Comparison of ENCODE assay signal across 37 mouse cellular contexts in the genomic region with DNA sequence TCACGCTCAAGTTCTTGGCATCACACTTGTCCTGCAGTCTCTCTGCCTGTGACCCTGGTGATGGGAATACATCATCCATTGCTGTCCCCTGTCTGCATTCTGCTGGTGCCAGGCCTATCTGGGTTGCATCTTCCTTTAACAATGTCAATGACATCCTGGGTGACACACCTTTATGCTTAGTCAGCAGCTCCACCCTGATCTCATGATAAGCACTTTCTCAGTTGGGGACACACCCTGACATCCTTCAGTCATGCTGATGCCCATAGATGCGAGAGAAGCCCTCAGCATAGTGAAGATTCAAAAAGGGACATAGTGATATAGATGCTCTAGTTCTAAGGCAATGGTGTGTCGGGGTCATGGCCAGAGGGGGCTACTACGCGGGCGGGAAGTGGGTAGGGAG. TPM values are rescaled to one million over a fixed set of nuclear protein-coding genes. Genes with fewer than 3 reads are reported as not detected.
DNase-seq lines count a peak whose midpoint lies in the region; ATAC-seq lines count a peak whose summit lies in the region.
"Had no signal": no experiment of that assay in that cellular context is flagged by ENCODE, and none has a peak within 500 bp of the region (broad histone marks: within the 10 kb centered on the region; RNA-seq: fewer than 3 reads in every experiment).

No protein-coding gene starts in this region.

- DNase-seq in CD4-positive helper T cell, adult 2 months (ENCODE audit: low read depth, low spot score): peak; percentile 78
- peak; percentile 43 for DNase-seq in CD4-positive, CD25-positive, alpha-beta regulatory T cell, adult 2 months (ENCODE audit: low read depth, low spot score)
- DNase-seq in ES-CJ7 (ENCODE audit: low read depth, low spot score): peak; percentile 83
- peak; percentile 83 for DNase-seq in induced T-regulatory cell, adult 2 months (ENCODE audit: low read depth)
- DNase-seq in heart, adult 9 months (ENCODE audit: low spot score in 2 of 2): no peak
- DNase-seq: cerebellum, postnatal 14 days; gastrocnemius, postnatal 25 days; heart, adult 11 months; heart, postnatal 4 days; kidney, adult 2 months; right cerebral cortex, postnatal 25 days; spleen, adult 18-20 months; thymus, adult 18-20 months; thymus, postnatal 4 days had no signal

- H3K36me3 ChIP-seq in forebrain, embryonic 12.5 days (replicated peaks): no peaks in the 10 kb centered on the region
- H3K36me3 ChIP-seq: embryonic facial prominence, embryonic 10.5 days; embryonic facial prominence, embryonic 15.5 days; hindbrain, embryonic 13.5 days; limb, embryonic 13.5 days; lung, embryonic 15.5 days; midbrain, embryonic 13.5 days; neural tube, embryonic 15.5 days had no signal

- no peak overlapping the region for H3K4me2 ChIP-seq in forebrain, embryonic 12.5 days
- H3K4me2 ChIP-seq: embryonic facial prominence, embryonic 15.5 days; forebrain, embryonic 13.5 days; heart, embryonic 11.5 days; hindbrain, embryonic 13.5 days; limb, embryonic 13.5 days; liver, embryonic 11.5 days; lung, embryonic 15.5 days; midbrain, embryonic 13.5 days; neural tube, embryonic 15.5 days had no signal

- H3K4me3 ChIP-seq in forebrain, embryonic 12.5 days (replicated peaks): no peak overlapping the region
- H3K4me3 ChIP-seq: embryonic facial prominence, embryonic 10.5 days; embryonic facial prominence, embryonic 15.5 days; forebrain, embryonic 13.5 days; hindbrain, embryonic 13.5 days; layer of hippocampus, adult 2 months; left cerebral cortex, adult 2 months; limb, embryonic 13.5 days; lung, embryonic 15.5 days; midbrain, embryonic 13.5 days; neural tube, embryonic 15.5 days had no signal

- H3K27ac ChIP-seq in forebrain, embryonic 12.5 days: no peak overlapping the region
- H3K27ac ChIP-seq: embryonic facial prominence, embryonic 10.5 days; embryonic facial prominence, embryonic 15.5 days; hindbrain, embryonic 13.5 days; left cerebral cortex, adult 2 months; limb, embryonic 13.5 days; lung, embryonic 15.5 days; midbrain, embryonic 13.5 days; neural tube, embryonic 15.5 days; stomach, postnatal 0 days had no signal

- peaks cover 5% of the 10 kb centered on the region for H3K4me1 ChIP-seq in forebrain, embryonic 12.5 days

- H3K27me3 ChIP-seq in forebrain, embryonic 12.5 days: no peaks in the 10 kb centered on the region
- H3K27me3 ChIP-seq: embryonic facial prominence, embryonic 15.5 days; forebrain, embryonic 13.5 days; hindbrain, embryonic 13.5 days; limb, embryonic 13.5 days; lung, embryonic 15.5 days; midbrain, embryonic 13.5 days; neural tube, embryonic 15.5 days had no signal

- ATAC-seq in forebrain, embryonic 12.5 days (ENCODE audit: low FRiP score): no peak
- no peak for ATAC-seq in monocyte, adult 5-6 weeks (replicated peaks; ENCODE audit: insufficient number of reproducible peaks, low FRiP score, low TSS enrichment, poor library complexity, severe bottlenecking)
- ATAC-seq: forebrain, embryonic 13.5 days; midbrain, embryonic 13.5 days had no signal

- 92% methylated on average over 6 of the region's 6 CpGs for WGBS in forebrain, embryonic 12.5 days

- H3K9me3 ChIP-seq in forebrain, embryonic 12.5 days: no peaks in the 10 kb centered on the region
- H3K9me3 ChIP-seq: embryonic facial prominence, embryonic 10.5 days; embryonic facial prominence, embryonic 15.5 days; forebrain, embryonic 13.5 days; hindbrain, embryonic 13.5 days; limb, embryonic 13.5 days; lung, embryonic 15.5 days; midbrain, embryonic 13.5 days; neural tube, embryonic 15.5 days had no signal

- no peak overlapping the region for H3K9ac ChIP-seq in forebrain, embryonic 12.5 days
- H3K9ac ChIP-seq: embryonic facial prominence, embryonic 15.5 days; forebrain, embryonic 13.5 days; hindbrain, embryonic 13.5 days; limb, embryonic 13.5 days; lung, embryonic 15.5 days; midbrain, embryonic 13.5 days; neural tube, embryonic 15.5 days had no signal

RNA-seq across cellular contexts. Expression of gene Moap1, which starts 18.3 kb away (rescaled TPM):
- 30.1 and 33.4 TPM in 2 replicates for polyA plus RNA-seq in forebrain, embryonic 12.5 days (2016; fragmentation: Nextera tagmentation; extraction: Ambion mirVana)
- 3.3 to 8.5 TPM (median 4.2 TPM) in 3 replicates for total RNA-seq in monocyte, adult 5-6 weeks (2017)

RNA-seq across cellular contexts. Expression of gene Tmem251, which starts 18.4 kb away (rescaled TPM):
- 12.0 and 12.4 TPM in 2 replicates for polyA plus RNA-seq in forebrain, embryonic 12.5 days (2016; fragmentation: Nextera tagmentation; extraction: Ambion mirVana)
- total RNA-seq in monocyte, adult 5-6 weeks (2017): 15.3 to 22.6 TPM (median 18.9 TPM) in 3 replicates

RNA-seq across cellular contexts. Expression of gene Itpk1, which starts 20.4 kb away (rescaled TPM):
- 22.5 and 23.1 TPM in 2 replicates for polyA plus RNA-seq in forebrain, embryonic 12.5 days (2016; fragmentation: Nextera tagmentation; extraction: Ambion mirVana)
- 21.2 to 31.3 TPM (median 22.5 TPM) in 3 replicates for total RNA-seq in monocyte, adult 5-6 weeks (2017)

RNA-seq across cellular contexts. Expression of gene Gm28051, which starts 32.4 kb away (rescaled TPM):
- not detected in 2 replicates for polyA plus RNA-seq in forebrain, embryonic 12.5 days (2016; fragmentation: Nextera tagmentation; extraction: Ambion mirVana)
- not detected in 3 replicates for total RNA-seq in monocyte, adult 5-6 weeks (2017)
- total RNA-seq: adrenal gland, postnatal 10 days; gastrocnemius, postnatal 25 days; heart, postnatal 4 days; layer of hippocampus, adult 2 months; layer of hippocampus, postnatal 14 days; left cerebral cortex, adult 2 months; left cerebral cortex, postnatal 36 days; megakaryocyte progenitor cell, adult 5-6 weeks had no signal
- polyA plus RNA-seq: cerebellum, adult 2 months; embryonic facial prominence, embryonic 10.5 days; embryonic facial prominence, embryonic 15.5 days; forebrain, embryonic 13.5 days; heart, embryonic 11.5 days; heart, embryonic 16.5 days; hindbrain, embryonic 13.5 days; kidney, adult 2 months; kidney, embryonic 16.5 days; limb, embryonic 13.5 days; liver, embryonic 11.5 days; liver, embryonic 16.5 days; lung, embryonic 15.5 days; midbrain, embryonic 13.5 days; neural tube, embryonic 15.5 days; stomach, postnatal 0 days had no signal

RNA-seq across cellular contexts. Expression of gene Gon7, which starts 32.5 kb away (rescaled TPM):
- polyA plus RNA-seq in forebrain, embryonic 12.5 days (2016; fragmentation: Nextera tagmentation; extraction: Ambion mirVana): 48.4 and 49.3 TPM in 2 replicates
- 18.9 to 33.7 TPM (median 25.4 TPM) in 3 replicates for total RNA-seq in monocyte, adult 5-6 weeks (2017)

Comparison
In these comparisons a context has a peak if more than half of its experiments do, and no peak if none do; other contexts are left out.
1. DNase-seq: peak in CD4-positive helper T cell, adult 2 months (single experiment), CD4-positive, CD25-positive, alpha-beta regulatory T cell, adult 2 months (single experiment), ES-CJ7 (single experiment) and induced T-regulatory cell, adult 2 months (single experiment); none in heart, adult 9 months (0 of 2).